Mouse (Mus musculus) layer of hippocampus, adult 18-20 months (tissue): ENCODE measurements around the gene Xpo5. TPM values are rescaled to one million over a fixed set of nuclear protein-coding genes. Genes with fewer than 3 reads are reported as not detected.

Experiments
- DNase-seq, 2 experiments: peaks; one replicate each; pipeline ENCODE4 v3.0.0; 2022; ENCODE audit warnings: low spot score in 2 of 2
- total RNA-seq, 2 experiments: library from RNA; stranded (reverse); gene quantifications; 2 replicates each; pipeline ENCODE4 v1.2.3; 2021

Xpo5 gene
- total RNA-seq, 2 experiments from 2014 or later: 46.6 to 47.2 TPM

DNA sequence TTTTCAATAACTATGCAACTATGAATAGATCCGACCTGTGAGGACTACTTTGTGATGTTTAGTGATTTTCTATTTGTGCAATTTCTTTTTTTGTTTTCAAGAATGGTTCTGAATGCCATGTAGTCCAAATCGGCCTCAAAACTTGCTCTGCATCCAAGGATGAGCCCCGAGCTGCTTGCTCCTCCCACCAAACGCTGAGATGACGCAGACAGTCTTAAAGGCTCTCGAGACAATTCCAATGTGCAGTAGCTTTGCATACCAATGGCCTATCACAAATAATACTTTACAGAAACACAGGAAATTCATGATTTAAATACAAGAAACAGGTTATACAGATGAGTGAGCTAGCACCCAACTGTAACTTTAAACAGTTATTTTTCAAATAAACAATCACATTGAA, 1.4 kb upstream of the Xpo5 start:
- DNase-seq: no peak

DNA sequence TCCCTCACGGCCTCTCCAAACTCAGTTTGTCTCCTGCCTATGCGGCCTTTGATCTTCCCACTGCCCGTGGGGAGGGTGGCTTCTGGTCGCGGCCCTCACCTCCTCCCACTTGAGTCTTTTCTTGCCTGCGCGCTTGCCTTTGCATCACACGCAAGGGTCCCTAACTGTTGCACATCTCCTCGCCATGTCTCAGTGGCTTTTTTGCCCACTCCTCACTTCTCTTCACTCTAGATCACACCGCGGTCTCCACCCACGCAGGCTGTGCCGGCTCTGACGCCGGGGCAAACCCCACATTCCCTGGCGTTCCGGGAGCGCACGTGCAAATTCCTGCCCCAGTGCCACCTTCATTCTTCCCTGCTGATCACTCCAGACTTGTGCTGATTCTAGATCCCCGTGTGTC, 496 bp downstream of the Xpo5 start:
- peak; percentile 32 to 35 for DNase-seq

DNA sequence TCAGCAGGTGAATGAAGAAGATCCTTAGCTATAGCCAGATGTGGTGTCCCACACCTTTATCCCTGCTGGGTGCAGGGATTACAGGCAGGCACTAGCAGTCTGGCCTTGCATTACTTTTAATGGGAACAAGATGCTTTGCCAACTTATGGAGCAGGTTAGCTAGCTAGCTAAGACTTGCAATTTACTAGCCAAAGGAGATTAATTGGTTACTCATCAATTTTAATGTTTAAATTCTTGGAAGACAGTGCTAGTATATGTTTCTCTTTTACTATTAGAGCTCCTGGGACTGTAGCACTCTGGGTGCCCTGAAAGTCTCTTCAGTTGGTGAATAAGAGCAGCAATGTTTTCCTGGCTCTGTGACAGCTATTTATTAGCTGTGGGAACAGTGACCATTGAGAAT, 4.1 kb downstream of the Xpo5 start:
- no peak for DNase-seq

DNA sequence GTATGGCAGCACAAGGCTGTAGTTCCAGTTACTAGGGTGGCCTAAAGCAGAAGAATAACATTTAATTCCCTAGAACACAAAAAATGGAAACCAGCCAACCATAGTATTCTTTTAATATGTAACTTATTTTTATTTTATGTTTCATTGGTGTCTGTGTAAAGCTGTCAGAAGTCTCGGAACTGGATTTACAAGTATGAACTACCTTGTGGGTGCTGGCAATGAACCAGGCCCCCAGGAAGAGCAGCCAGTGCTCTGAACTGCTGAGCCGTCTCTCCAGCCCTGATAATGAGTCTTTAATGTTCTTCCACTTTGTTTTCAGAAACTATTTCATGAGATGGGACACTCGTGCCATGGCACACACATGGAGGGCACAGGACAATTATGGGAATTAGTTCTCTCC, 8.0 kb downstream of the Xpo5 start:
- no peak for DNase-seq

DNA sequence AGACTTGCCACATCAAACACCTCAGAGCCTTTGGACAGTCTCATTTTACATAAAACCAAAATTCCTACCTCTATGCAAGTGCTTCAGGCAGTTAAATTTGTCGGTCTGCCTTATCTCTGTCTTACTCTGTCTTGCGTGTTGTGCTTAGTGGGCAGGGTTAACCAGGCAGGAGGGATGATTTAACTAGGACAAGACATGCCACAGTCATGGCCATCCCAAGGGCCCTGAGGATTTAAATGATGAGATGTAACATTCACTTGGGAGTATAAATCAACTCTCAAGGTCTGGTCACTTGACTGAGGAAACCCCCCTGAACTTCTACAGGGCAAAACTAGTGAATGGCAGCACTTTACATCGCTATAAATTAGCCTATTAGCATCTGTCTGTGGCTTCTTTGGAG, 19.0 kb downstream of the Xpo5 start:
- no peak for DNase-seq

DNA sequence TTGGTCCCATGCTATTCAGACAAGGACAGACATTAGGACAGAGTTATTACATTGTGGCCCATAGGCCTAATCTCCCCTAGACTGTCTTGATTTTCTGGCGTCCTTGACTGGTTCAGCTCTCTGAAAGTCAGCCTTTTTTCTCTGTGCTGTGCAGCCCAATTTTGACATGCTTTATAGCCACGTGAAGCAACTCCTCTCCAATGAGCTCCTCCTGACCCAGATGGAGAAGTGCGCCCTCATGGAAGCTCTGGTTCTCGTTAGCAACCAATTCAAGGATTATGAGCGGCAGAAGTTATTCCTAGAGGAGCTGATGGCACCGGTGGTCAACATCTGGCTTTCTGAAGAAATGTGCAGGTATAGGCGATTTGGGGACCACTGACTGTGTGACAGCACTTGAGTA, 25.0 kb downstream of the Xpo5 start:
- no peak for DNase-seq

DNA sequence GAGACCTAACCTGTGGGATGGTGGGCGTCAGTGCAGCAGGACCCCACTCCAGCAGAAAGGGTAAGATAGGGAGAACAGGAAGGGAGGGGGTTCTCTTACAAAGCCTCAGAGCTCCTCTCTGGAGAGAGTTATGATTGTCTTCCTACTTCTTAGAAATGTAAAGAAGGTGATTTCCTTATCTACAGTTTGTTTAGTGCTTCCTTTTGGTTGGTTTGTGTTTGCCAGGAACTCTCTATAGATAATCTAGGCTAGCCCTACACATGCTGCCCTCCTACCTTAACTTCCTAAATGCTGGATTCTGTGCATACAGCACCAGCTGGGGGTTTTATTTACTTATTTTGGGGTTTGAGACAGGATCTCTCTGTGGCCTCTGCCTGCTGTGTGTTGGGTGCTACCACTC, 33.5 kb downstream of the Xpo5 start:
- DNase-seq: no peak

DNA sequence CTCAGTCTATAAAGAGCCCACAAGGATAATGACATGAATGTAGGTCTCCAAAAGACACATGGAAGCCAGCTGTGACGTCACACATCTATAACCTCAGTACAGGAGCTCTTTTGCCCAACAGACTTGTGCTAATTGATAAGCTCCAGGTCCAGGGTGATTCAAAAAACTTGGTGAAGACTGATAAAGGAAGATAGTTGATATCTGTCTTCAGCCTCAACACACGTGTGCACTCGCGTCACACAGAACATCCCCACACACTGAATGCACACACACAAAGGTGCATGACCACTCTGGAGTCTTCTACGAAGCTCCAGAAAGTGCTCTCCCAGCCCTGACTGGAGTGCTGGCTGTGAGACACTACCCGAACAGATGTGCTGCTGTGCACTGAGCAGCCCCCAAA, 34.5 kb downstream of the Xpo5 start:
- no peak for DNase-seq

DNA sequence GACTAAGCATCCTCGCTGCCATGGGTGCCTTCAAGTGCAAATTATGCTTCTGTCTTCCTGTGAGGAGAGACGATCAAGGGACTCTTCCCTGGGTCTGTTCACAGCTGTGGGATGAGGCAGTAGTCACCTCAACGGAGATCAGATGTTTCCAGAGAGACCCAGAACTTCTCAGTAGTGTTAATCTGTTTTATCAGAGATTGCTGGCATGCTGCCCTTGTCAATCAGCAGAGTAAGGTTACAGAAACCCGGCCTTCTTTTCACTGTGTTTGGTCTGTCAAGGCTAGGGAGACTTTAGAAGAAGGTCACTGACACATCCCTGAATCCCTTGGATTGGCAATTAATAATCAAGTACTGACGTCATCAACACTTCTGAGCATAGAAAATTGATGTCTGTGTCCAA, 34.9 kb downstream of the Xpo5 start:
- DNase-seq: no peak

DNA sequence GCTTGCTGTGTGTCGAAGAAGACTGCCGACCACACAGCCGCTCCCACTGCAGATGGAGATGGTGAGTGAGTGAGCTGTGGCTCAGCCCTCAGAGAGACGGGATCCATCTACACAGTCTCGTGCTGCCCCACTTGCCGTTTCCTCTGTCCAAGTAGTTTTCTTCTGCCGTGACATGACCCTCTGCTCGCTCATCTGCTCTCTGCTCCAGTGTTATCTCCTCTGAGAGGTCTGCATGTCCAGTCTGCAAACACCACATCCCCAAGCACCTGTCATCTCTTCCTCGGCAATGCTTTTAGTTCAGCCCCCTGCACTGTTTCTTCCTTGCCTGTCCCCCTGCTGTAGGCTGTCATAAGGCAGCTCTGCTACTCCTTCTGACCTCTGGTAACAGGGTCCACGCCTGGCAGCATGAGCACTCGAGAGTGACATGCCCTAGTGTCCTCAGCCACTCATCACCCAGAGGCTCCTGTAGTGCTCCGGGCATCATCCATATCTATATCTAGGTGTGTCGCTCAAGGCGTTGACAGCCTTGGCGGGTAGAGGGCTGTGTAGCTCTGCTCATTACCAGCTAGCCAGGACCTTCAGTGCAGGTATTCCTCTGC, 37.0 kb downstream of the Xpo5 start:
- no peak for DNase-seq

DNA sequence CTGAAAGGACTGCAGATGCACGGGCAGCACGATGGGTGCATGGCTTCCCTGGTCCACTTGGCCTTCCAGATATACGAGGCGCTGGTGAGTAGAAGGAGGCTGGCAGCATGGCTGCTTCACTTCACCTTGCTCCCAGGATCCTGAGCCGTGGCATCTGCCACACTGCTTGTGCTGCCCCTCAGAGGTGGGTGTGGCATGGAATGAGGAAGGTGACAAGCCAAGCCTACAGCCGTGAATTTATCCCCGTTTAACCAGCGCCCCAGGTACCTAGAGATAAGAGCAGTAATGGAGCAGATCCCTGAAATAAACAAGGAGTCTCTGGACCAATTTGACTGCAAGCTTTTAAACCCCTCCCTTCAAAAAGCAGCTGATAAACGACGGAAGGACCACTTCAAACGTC, 38.9 kb downstream of the Xpo5 start:
- no peak for DNase-seq

DNA sequence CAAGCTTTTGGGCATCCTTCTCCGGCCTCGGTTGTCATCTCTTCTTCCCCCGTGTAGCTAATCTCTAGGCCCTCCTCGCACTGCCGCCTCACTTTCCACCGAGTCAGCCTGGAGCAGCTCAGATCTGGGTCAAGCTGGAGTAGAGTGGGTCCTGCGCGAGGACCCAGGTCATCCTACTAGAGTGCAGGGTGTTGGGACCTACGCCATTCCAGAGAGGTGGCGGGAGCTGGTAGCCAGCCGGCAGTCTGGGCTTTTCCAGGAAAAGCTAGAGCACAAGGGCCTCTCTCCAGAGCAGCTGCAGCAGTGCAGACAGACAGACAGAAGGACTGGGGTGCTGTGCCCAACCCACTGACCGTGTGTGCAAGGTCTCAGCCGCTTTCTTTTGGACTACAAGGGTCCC, 39.7 kb downstream of the Xpo5 start:
- DNase-seq: no peak

DNA sequence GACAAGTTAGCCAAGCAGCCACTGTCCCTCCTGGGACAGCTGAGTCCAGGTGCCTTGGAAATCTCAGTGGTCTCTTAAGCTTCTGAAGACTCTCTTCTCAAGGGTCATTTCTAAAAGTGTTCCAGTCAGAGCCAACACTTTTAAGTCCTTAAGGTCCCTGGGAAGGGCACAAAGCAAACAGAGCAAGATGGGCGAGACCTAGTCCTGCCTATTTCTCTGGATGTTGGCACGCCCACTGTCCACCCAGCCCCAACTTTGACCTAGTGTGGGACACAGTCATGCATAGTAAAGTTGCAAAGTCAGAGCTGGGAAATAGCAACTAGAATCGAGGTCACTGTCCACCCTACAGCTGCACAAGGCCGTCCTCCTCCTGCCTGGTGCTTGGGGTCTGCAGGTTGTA, 40.4 kb downstream of the Xpo5 start:
- DNase-seq: no peak

DNA sequence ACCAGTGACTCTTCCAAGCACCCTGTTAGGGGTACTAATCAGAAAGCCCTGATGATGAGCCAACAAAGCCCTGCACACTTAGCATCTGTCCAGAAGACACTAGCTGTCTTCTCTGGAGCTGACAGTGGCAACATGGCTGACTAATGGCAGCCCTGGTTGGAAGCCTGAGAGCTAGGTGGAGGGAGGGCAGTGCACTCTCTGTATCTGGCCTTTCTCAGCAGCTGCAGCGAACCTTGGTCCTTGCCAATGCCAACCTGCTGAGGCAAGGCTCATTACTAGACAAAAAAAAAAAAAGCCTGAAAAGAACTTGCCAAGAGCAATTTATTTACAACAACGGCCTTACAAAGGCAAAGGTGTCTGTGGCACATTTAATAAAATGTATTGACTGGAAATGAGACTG, 41.0 kb downstream of the Xpo5 start:
- no peak for DNase-seq

DNA sequence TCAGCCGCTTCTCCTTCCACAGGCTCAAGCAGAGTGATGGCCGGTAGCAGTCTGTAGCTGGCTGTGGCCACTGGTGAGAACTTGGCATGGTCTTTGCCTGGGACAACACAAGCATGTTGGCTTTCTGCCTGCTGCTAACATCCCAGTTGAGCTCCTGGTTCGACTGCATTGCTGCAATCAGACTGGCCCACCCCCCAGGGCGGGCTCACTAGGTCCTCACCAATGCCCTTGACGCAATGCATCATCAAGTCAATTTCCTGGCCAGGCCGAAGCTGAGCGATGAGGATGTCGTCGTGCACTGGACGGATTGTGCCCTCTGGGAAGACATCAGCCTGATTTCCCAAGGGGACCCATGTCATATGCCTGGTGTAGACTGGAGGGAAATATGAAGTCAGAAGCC, 42.0 kb downstream of the Xpo5 start:
- no peak for DNase-seq

DNA sequence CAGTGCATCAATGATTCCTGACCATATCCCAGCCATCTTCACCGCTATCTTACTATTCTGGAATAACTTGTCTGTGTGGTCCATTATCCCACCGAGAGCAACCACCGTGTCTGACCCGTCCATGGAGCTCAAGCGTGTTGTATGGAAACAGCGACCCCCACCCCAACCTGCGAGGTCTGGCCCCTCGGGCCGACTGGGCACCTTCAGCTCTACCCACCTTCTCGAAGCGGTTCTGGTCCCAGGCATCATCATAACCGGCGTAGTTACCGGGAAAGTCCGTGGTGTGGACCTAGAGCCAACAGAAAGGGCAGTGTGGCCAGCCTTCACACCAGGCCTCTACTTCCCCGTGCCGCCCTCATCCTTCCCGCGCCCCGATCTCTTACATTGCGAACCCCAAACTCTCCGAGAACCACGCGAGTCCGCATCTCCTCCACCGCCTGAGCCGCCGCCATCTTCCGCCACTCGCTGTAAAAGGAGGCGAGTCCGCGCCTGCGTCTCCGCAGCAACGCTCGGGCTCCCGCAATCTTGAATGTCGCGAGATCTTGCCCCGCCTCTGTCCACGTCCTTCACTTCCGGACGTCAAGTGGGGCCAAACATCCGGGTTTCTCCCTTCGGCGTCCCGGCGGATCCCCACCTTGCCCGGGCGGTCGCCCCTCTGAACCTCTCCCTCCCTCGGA, 45.1 kb downstream of the Xpo5 start, which contains the start of the genes Polr1c and Yipf3:
TSS of gene Polr1c (minus strand) at position 543 of the 677 bp plus-strand sequence.
TSS of gene Yipf3 (plus strand) at position 569 of the 677 bp plus-strand sequence.
- peak; percentile 95 to 97 for DNase-seq

DNA sequence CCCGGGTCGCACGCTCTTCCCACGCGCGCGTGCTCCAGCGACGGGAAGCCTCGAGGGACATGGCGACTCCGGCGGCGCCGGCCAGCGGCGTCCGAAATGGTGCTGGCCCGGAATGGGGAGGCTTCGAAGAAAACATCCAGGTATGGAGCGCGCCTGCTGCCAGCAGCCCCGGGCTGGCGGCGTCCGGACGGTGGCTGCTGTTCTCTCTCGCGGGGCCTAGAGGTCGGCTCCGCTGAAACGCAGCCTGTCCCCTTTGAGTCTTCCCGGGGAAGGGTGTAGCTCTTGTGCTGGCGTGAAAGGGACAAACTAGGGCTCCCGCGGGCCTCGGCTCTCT, 45.6 kb downstream of the Xpo5 start:
- DNase-seq: peak in 1 of 2 experiments; percentile 48

DNA sequence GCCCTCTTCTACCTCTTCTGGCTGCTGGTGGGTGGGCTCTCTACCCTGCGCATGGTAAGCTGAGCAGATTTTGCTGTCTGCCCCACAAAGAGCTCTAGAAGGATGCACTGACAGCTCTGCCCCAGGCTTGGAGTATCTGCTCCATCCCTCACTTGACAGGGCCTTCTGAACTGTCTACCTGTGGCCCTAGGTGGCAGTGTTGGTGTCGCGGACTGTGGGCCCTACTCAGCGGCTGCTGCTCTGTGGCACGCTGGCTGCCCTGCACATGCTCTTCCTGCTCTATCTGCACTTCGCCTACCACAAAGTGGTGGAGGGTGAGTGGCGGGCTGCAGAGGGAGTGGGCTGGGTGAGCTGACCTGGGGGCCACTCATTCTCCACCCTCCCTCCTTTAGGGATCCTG, 48.6 kb downstream of the Xpo5 start:
- no peak for DNase-seq

DNA sequence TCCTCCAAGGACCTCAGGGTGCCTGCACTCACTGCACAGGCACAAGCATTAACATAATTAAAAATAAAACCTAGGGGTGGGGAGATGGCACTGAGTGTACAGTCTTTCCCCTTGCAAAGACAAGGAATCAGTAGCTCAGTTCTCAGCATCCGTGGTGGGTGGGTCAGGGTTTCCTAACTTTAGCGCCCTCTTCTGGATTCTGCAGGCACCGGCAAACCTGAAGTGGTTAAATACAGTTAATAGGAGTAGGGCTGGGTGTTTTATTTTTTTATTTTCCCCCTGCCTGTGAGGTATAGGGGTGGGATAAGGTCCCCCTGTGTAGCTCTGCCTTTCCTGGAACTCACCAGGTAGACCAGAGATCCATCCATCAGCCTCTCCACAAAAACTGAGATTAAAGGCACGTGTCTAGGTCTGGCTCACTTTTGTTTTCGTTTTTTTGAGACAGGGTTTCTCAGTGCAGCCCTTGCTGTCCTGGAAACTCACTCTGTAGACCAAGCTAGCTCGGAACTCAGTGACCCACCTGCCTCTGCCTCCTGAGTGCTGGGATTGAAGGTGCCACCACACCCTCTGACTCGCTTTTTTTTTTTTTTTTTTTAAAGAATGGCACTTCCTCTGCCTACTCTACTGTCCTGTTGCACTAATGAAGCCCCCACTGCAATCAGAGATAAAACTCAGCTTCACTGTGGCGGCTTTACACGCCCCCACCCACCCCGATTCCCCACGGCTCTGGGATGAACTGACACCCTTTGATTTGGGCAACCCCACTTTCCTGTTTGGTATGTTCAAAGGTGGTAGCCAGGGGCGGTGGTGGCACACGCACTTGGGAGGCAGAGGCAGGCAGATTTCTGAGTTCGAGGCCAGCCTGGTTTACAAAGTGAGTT, 50.2 kb downstream of the Xpo5 start:
- peak in 1 of 2 experiments; percentile 65 for DNase-seq

DNA sequence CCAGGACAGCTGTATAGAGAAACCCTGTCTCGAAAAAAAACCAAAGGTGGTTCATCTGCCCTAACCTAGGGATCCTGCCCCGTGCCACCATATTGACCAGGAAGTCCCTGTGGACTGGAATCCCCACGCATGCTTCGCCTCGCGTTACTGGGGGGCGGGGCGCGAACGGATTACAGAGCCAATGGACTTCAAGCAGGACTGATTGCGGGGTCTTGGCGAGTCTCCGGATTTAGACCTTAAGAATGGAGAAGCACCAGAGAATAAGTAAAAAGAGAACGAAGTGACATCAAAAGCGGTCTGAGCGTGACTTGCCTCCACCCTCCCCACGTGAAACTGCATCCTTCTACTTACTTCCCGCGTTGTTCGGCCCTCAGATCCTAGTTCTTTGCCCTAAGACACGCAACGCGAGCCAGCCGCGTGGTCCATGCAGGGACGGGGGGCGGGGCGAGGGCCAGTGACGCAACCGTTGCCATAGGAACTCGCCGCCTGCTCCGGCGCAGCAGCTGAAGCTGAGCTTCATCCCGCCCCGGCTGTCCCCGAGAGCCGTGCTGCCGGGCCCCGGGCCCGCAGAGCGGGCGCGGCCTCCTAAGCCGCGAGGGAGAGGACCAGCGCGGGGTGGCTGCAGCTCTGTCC, 51.0 kb downstream of the Xpo5 start, which contains the start of gene Lrrc73:
TSS of gene Lrrc73 (plus strand) at position 80 of the 633 bp plus-strand sequence.
- peak; percentile 90 to 96 for DNase-seq

DNA sequence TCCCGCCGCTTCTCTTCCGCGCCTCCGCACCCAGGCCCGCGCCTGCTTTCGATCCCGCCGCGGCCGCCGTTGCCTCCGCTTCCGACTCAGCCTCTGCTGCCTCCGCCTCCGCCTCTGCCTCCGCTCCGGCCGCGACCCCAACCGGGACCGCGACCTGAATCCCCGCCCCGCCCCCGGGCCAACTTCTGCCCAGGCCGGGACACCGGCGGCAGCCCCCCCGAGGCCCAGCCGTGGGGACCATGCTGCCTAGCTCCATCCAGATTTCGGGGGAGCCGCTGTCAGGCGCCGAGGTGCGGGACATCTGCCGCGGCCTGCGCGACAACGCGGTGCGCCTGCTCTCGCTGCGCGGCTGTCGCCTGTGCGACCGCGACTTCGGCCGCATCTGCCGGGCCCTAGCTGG, 51.5 kb downstream of the Xpo5 start:
- no peak for DNase-seq

DNA sequence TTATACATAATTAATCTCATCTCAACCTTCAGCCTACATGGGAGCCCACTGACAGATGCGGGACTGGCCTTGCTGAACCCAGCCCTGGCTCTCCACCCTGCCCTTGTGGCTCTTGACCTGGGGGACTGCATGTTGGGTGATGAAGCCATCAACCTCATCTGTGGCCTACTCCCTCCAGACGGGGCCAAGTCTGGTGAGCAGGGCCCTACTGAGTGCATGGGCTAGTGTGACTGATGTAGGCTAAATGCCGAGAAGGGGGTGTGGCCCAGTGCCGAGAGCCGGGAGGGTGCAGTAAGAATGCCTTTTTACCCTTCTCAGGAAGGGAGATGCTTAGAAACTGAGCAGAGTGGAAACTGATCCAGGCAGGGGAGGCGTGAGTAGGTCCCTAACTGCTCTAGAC, 52.6 kb downstream of the Xpo5 start:
- no peak for DNase-seq
